Mouse (Mus musculus): ENCODE data around the gene 2810408A11Rik.

GRCm38 (mm10) chr11:69931769-69932168 lies 31.0 kb upstream of the 2810408A11Rik start:
- TF ChIP-seq CHD2 (IDR thresholded peaks at IDR 0.05; ENCODE audit: low read depth, low read length) (no peak), HCFC1 (IDR thresholded peaks at IDR 0.05; ENCODE audit: borderline replicate concordance, insufficient read depth, low read length) (no peak), ZNF384 (IDR thresholded peaks at IDR 0.05; ENCODE audit: low read depth, low read length) (no peak), ZC3H11A (IDR thresholded peaks at IDR 0.05; ENCODE audit: borderline replicate concordance, low read depth, low read length) (no peak)

All from ES-E14 (cell line).